Mouse (Mus musculus): ENCODE data around the gene Klhdc9. TPM values are rescaled to one million over a fixed set of nuclear protein-coding genes. Genes with fewer than 3 reads are reported as not detected.

Klhdc9 gene
- total RNA-seq, 2 experiments from 2014 or later, result 0.74 to 0.83 TPM

DNA sequence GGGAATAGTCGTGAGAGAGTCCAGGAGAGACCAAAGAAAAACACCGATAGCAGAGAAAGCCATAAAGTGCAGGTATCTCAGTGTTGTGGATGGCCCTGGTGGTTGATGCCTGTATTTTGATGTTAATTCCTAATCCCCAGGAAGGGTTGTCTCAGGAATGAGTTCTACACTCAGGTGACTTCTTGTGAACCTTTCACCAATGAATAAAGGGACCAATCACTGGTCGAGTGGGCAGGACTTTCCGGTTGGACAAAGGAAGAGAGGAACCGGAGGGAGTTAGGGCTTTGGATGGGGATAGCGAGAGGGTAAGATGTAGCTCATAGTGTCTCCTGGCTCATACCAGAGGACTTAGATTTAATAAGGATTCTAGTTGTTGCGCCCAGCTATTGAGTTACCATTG lies 40.9 kb downstream of the Klhdc9 start:
- DNase-seq (ENCODE audit: low spot score in 2 of 2), result no peak

- DNase-seq (ENCODE audit: low spot score in 2 of 2), result no peak
These were observed 51.3 kb downstream of the Klhdc9 start for GRCm38 (mm10) chr1:171309321-171309720.

Other genes with a start within 250 kb of the Klhdc9 start
- 1 to 10 TPM in 1 of 2 experiments, not detected in 1; 1.2 TPM for gene Cfap126, start 246.9 kb downstream of the Klhdc9 start, total RNA-seq (2021)
- 100 to 1,000 TPM; 458 to 496 TPM for gene Sdhc, start 210.2 kb downstream of the Klhdc9 start, total RNA-seq (2021)
- 100 to 1,000 TPM; 476 to 539 TPM for gene Mpz, start 210.1 kb downstream of the Klhdc9 start, total RNA-seq (2021)
- 10 to 100 TPM in 1 of 2 experiments, 1 to 10 TPM in 1; 7.5 to 11.7 TPM for gene Pcp4l1, start 164.5 kb downstream of the Klhdc9 start, total RNA-seq (2021)
- gene Nr1i3, start 146.8 kb downstream of the Klhdc9 start, total RNA-seq (2021), result under 1 TPM in 1 of 2 experiments, not detected in 1; 0.29 TPM
- 10 to 100 TPM; 33.4 to 39.7 TPM for gene Tomm40l, start 138.3 kb downstream of the Klhdc9 start, total RNA-seq (2021)
- 10 to 100 TPM in 1 of 2 experiments, 1 to 10 TPM in 1; 2.1 to 13.8 TPM for gene Apoa2, start 135.7 kb downstream of the Klhdc9 start, total RNA-seq (2021)
- gene Fcer1g, start 126.4 kb downstream of the Klhdc9 start, total RNA-seq (2021), result 10 to 100 TPM; 18.7 to 28.7 TPM
- 10 to 100 TPM; 12.1 to 12.5 TPM for gene Adamts4, start 110.4 kb downstream of the Klhdc9 start, total RNA-seq (2021)
- gene Ndufs2, start 109.4 kb downstream of the Klhdc9 start, total RNA-seq (2021), result 100 to 1,000 TPM; 471 to 503 TPM
- 10 to 100 TPM; 18.5 to 19.5 TPM for gene B4galt3, start 90.5 kb downstream of the Klhdc9 start, total RNA-seq (2021)
- 10 to 100 TPM; 22.6 to 25.8 TPM for gene Ppox, start 79.6 kb downstream of the Klhdc9 start, total RNA-seq (2021)
- 10 to 100 TPM; 22.2 to 22.3 TPM for gene Usp21, start 72.8 kb downstream of the Klhdc9 start, total RNA-seq (2021)
- 10 to 100 TPM; 88.1 to 89.8 TPM for gene Ufc1, start 65.8 kb downstream of the Klhdc9 start, total RNA-seq (2021)
- gene Dedd, start 31.7 kb downstream of the Klhdc9 start, total RNA-seq (2021), result 10 to 100 TPM; 33.5 to 33.6 TPM
- gene Nit1, start 15.2 kb downstream of the Klhdc9 start, total RNA-seq (2021), result 10 to 100 TPM; 22.4 to 24.9 TPM
- gene Pfdn2, start 15.1 kb downstream of the Klhdc9 start, total RNA-seq (2021), result 100 to 1,000 TPM in 1 of 2 experiments, 10 to 100 TPM in 1; 97.9 to 112 TPM
- gene Nectin4, start 9.3 kb upstream of the Klhdc9 start, total RNA-seq (2021), result under 1 TPM; 0.21 to 0.25 TPM
- gene Arhgap30, start 28.2 kb upstream of the Klhdc9 start, total RNA-seq (2021), result 1 to 10 TPM; 3.3 to 3.5 TPM
- gene Usf1, start 50.5 kb upstream of the Klhdc9 start, total RNA-seq (2021), result 10 to 100 TPM; 43.9 to 48.4 TPM
- 1 to 10 TPM; 1.1 to 1.3 TPM for gene Tstd1, start 58.1 kb upstream of the Klhdc9 start, total RNA-seq (2021)
- 10 to 100 TPM; 15.0 to 16.4 TPM for gene F11r, start 76.7 kb upstream of the Klhdc9 start, total RNA-seq (2021)
- 1 to 10 TPM; 3.7 to 4.2 TPM for gene Alyref2, start 142.7 kb upstream of the Klhdc9 start, total RNA-seq (2021)
- gene Itln1, start 174.5 kb upstream of the Klhdc9 start, total RNA-seq (2021), result not detected
- under 1 TPM in 1 of 2 experiments, not detected in 1; 0.23 TPM for gene Cd244a, start 198.4 kb upstream of the Klhdc9 start, total RNA-seq (2021)
- under 1 TPM; 0.37 to 0.54 TPM for gene Ly9, start 246.6 kb upstream of the Klhdc9 start, total RNA-seq (2021)